Mouse (Mus musculus) neural tube, embryonic 15.5 days (tissue): ENCODE measurements around the gene 4921536K21Rik. TPM values are rescaled to one million over a fixed set of nuclear protein-coding genes. Genes with fewer than 3 reads are reported as not detected.
A peak's percentile ranks its signal among the peaks of the same experiment; 100 is the strongest.

Experiments
- ATAC-seq: fragments of 200-750 bp; cut with Nextera tagmentation; 2 replicates; pipeline ENCODE4 v1.8.0; 2017; ENCODE audit warnings: mild to moderate bottlenecking, moderate TSS enrichment, moderate library complexity; ENCODE audit not compliant: low FRiP score
- H3K27ac ChIP-seq: fragments of 300-500 bp; sonication (generic); replicated peaks from 2 replicates; pipeline ENCODE4 v1.5.1; 2015; ENCODE audit warnings: mild to moderate bottlenecking, inconsistent platforms
- H3K27me3 ChIP-seq: fragments of 300-500 bp; sonication (generic); replicated peaks from 2 replicates; pipeline ENCODE4 v1.6.1; 2015; ENCODE audit warnings: inconsistent platforms
- H3K36me3 ChIP-seq: fragments of 300-500 bp; sonication (generic); 2 replicates; pipeline ENCODE4 v1.6.1; 2015; ENCODE audit warnings: inconsistent platforms
- H3K4me1 ChIP-seq: fragments of 300-500 bp; sonication (generic); 2 replicates; pipeline ENCODE4 v1.6.1; 2015; ENCODE audit warnings: inconsistent platforms
- H3K4me2 ChIP-seq: fragments of 300-500 bp; sonication (generic); 2 replicates; pipeline ENCODE4 v1.6.1; 2015; ENCODE audit warnings: inconsistent platforms, mild to moderate bottlenecking, moderate library complexity
- H3K4me3 ChIP-seq: fragments of 300-500 bp; sonication (generic); replicated peaks from 2 replicates; pipeline ENCODE4 v1.5.1; 2015; ENCODE audit warnings: mild to moderate bottlenecking, inconsistent platforms
- H3K9ac ChIP-seq: fragments of 300-500 bp; sonication (generic); replicated peaks from 2 replicates; pipeline ENCODE4 v1.6.1; 2015; ENCODE audit warnings: mild to moderate bottlenecking, inconsistent platforms
- H3K9me3 ChIP-seq: fragments of 300-500 bp; sonication (generic); replicated peaks from 2 replicates; pipeline ENCODE4 v1.6.1; 2016; ENCODE audit warnings: inconsistent platforms
- WGBS: fragments of 180-500 bp; shearing (Covaris S2); methylation state at CpG from one replicate; pipeline ENCODE4 v1.1.7; 2015; ENCODE audit warnings: mixed read lengths; 5-methylcytosine and 5-hydroxymethylcytosine counted together
- polyA plus RNA-seq: library from polyadenylated mRNA; unstranded; fragments of >200 nt; fragmentation: Nextera tagmentation; extraction: Ambion mirVana; gene quantifications from 2 replicates; pipeline ENCODE4 v1.2.1, GENCODE M21; 2015

4921536K21Rik gene
- polyA plus RNA-seq, 1 experiment from 2014 or later = 0.38 TPM

DNA sequence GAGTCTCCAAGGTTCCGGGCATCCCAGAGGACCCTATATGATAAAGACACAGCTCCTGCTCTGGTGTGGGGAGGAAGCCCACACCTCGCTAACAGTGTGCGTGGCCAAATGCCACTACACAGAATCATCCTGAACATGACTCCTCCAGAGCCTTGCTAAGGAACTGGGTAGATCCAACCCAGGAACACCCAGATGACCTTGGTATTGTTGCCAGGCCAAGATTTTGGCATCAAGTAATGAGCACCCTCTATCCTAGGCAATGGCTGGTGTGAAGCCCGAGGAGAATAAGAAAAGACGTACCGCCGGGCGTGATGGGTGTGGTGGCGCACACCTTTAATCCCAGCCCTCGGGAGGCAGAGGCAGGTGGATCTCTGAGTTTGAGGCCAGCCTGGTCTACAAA lies 41.9 kb downstream of the 4921536K21Rik start:
- Histone ChIP-seq H3K4me1 (0 out of 2 replicates have a peak, but pooled peaks cover 9% of the 10 kb centered on the region), H3K9ac (no peak overlapping the region), H3K4me3 (no peak overlapping the region), H3K36me3 (no peaks in the 10 kb centered on the region), H3K27ac (peak overlapping the region; percentile 60; the same call in 1 of the 2 replicates), H3K9me3 (no peaks in the 10 kb centered on the region), H3K27me3 (no peaks in the 10 kb centered on the region), H3K4me2 (no peak overlapping the region)
- WGBS = 97% methylated on average over 10 of the region's 10 CpGs
- ATAC-seq = no peak

DNA sequence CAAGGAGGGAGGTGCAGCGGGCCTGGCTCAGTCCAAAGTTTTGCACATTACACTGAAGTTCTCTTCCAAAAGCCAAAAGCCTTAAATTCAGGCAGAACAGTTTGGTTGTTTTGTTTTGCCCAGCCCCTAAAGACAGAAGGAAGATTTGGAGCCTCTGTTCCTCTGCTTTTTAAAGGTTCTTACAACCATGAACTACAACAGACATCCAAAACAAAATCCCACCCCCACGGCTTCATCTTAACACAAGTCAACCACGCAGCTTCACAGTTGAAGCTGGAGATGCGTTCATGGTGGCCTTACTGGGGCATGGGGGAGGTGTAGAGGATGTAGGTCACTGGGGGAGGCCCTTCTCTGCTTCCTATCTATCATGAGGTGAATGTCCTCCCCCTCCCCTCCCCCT lies 43.0 kb downstream of the 4921536K21Rik start:
- 87% methylated on average over 4 of the region's 4 CpGs for WGBS
- H3K36me3 ChIP-seq = no peaks in the 10 kb centered on the region
- no peak overlapping the region for H3K4me3 ChIP-seq
- H3K27ac ChIP-seq = no peak overlapping the region
- no peak for ATAC-seq
- no peak overlapping the region for H3K4me2 ChIP-seq
- H3K27me3 ChIP-seq = no peaks in the 10 kb centered on the region
- 0 out of 2 replicates have a peak, but pooled peaks cover 9% of the 10 kb centered on the region for H3K4me1 ChIP-seq
- H3K9ac ChIP-seq = no peak overlapping the region
- H3K9me3 ChIP-seq = no peaks in the 10 kb centered on the region

- Histone ChIP-seq H3K9ac (no peak overlapping the region), H3K4me2 (no peak overlapping the region), H3K9me3 (no peaks in the 10 kb centered on the region), H3K4me1 (0 out of 2 replicates have a peak, but pooled peaks cover 9% of the 10 kb centered on the region), H3K4me3 (no peak overlapping the region), H3K27me3 (no peaks in the 10 kb centered on the region), H3K36me3 (no peaks in the 10 kb centered on the region), H3K27ac (no peak overlapping the region)
- 78% methylated on average over 5 of the region's 5 CpGs for WGBS
- no peak for ATAC-seq
These were observed 44.1 kb downstream of the 4921536K21Rik start for GRCm38 (mm10) chr11:3850746-3851277.

DNA sequence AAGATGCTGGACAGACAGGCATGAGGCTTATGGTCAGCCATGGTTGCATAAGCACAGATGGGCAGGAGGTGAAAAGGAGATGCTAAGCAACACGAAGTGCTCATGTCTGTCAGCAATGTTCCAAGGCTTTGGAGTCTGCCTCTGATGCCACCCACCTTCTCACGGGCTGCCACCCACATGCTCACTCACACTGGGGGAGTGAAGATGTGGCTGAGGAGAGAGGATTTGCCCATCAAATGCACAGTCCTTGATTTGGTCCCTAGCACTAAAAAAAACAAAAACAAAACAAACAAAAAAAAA lies 44.6 kb downstream of the 4921536K21Rik start:
- Histone ChIP-seq H3K4me2 (no peak overlapping the region), H3K9me3 (no peaks in the 10 kb centered on the region), H3K4me1 (0 out of 2 replicates have a peak, but pooled peaks cover 9% of the 10 kb centered on the region), H3K4me3 (no peak overlapping the region), H3K27me3 (no peaks in the 10 kb centered on the region), H3K9ac (no peak overlapping the region), H3K36me3 (no peaks in the 10 kb centered on the region), H3K27ac (no peak overlapping the region)
- ATAC-seq = no peak
- 88% methylated on average over 2 of the region's 2 CpGs for WGBS

- H3K9ac ChIP-seq = no peak overlapping the region
- no peak overlapping the region for H3K4me2 ChIP-seq
- H3K4me3 ChIP-seq = no peak overlapping the region
- no peak overlapping the region for H3K27ac ChIP-seq
- no peaks in the 10 kb centered on the region for H3K9me3 ChIP-seq
- WGBS = 81% methylated on average over 15 of the region's 15 CpGs
- ATAC-seq = no peak
- 0 out of 2 replicates have a peak, but pooled peaks cover 9% of the 10 kb centered on the region for H3K4me1 ChIP-seq
- no peaks in the 10 kb centered on the region for H3K36me3 ChIP-seq
- H3K27me3 ChIP-seq = no peaks in the 10 kb centered on the region
These were observed 45.2 kb downstream of the 4921536K21Rik start for GRCm38 (mm10) chr11:3849469-3850314.

DNA sequence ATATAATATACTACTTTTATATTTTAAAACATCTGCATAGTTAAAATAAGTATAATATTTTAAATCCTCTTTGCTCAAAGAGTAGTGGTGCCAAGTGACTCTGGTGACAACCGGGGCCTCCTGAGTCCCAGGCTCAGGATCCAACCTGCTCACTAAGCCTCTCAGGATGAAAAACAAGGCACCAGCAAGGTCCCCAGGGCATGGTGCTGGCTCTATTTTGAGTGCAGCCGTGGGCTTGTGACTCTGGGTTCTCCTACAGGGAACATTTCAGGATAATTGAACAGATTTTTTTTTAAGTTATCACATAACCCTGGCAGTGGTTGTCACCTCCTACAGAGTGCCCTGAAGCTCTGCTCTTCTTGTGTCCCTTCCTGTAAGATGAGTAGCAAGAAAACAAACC lies 48.5 kb downstream of the 4921536K21Rik start:
- ATAC-seq = no peak
- Histone ChIP-seq H3K27me3 (no peaks in the 10 kb centered on the region), H3K27ac (no peak overlapping the region), H3K4me1 (no peaks in the 10 kb centered on the region), H3K4me3 (no peak overlapping the region), H3K36me3 (no peaks in the 10 kb centered on the region), H3K4me2 (no peak overlapping the region), H3K9me3 (no peaks in the 10 kb centered on the region), H3K9ac (no peak overlapping the region)
- 60% methylated on average over 2 of the region's 2 CpGs for whole genome bisulfite sequencing

- no peak overlapping the region for H3K27ac ChIP-seq
- no peak overlapping the region for H3K4me2 ChIP-seq
- no peaks in the 10 kb centered on the region for H3K4me1 ChIP-seq
- ATAC-seq = no peak
- H3K9ac ChIP-seq = no peak overlapping the region
- WGBS = 77% methylated on average over 17 of the region's 17 CpGs
- no peaks in the 10 kb centered on the region for H3K36me3 ChIP-seq
- H3K4me3 ChIP-seq = no peak overlapping the region
- no peaks in the 10 kb centered on the region for H3K27me3 ChIP-seq
- H3K9me3 ChIP-seq = no peaks in the 10 kb centered on the region
These were observed 50.8 kb downstream of the 4921536K21Rik start for GRCm38 (mm10) chr11:3843943-3844734.

Other genes with a start within 250 kb of the 4921536K21Rik start
- 28.3 and 28.8 TPM in 2 replicates for gene Morc2a, start 245.9 kb downstream of the 4921536K21Rik start, polyA plus RNA-seq
- 28.8 and 33.9 TPM in 2 replicates for gene Osbp2, start 31.2 kb downstream of the 4921536K21Rik start, polyA plus RNA-seq
- 21.9 and 22.2 TPM in 2 replicates for gene Dusp18, start 142 bp upstream of the 4921536K21Rik start, polyA plus RNA-seq
- 16.5 and 19.8 TPM in 2 replicates for gene Slc35e4, start 19.6 kb upstream of the 4921536K21Rik start, polyA plus RNA-seq
- 24.6 and 31.4 TPM in 2 replicates for gene Tcn2, start 37.1 kb upstream of the 4921536K21Rik start, polyA plus RNA-seq
- gene Pes1, start 68.9 kb upstream of the 4921536K21Rik start, polyA plus RNA-seq = 48.1 and 64.4 TPM in 2 replicates
- gene 4930556J24Rik, start 81.7 kb upstream of the 4921536K21Rik start, polyA plus RNA-seq = not detected in 2 replicates
- gene Gal3st1, start 88.5 kb upstream of the 4921536K21Rik start, polyA plus RNA-seq = 10.5 and 12.1 TPM in 2 replicates
- 0.15 TPM in 1 of 2 replicates, not detected in the other for gene Sec14l4, start 136.4 kb upstream of the 4921536K21Rik start, polyA plus RNA-seq
- 0.19 and 0.40 TPM in 2 replicates for gene Sec14l3, start 169.7 kb upstream of the 4921536K21Rik start, polyA plus RNA-seq
- 13.1 and 14.3 TPM in 2 replicates for gene Mtfp1, start 200.3 kb upstream of the 4921536K21Rik start, polyA plus RNA-seq
- 3.7 and 4.5 TPM in 2 replicates for gene Sec14l2, start 228.3 kb upstream of the 4921536K21Rik start, polyA plus RNA-seq
- 40.2 and 44.9 TPM in 2 replicates for gene Rnf215, start 240.1 kb upstream of the 4921536K21Rik start, polyA plus RNA-seq